Mouse (Mus musculus) left cerebral cortex, adult 18-20 months (tissue): Measurements from ENCODE around the gene Smoc1. TPM values are rescaled to one million over a fixed set of nuclear protein-coding genes. Genes with fewer than 3 reads are reported as not detected.

Experiments used
- DNase-seq, 2 experiments: peaks; one replicate each; pipeline ENCODE4 v3.0.0; 2021 to 2022; ENCODE audit warnings: low spot score in 2 of 2, mixed read lengths in 1 of 2
- long read RNA-seq, 2 experiments: library from polyadenylated mRNA; stranded (forward); transcript quantifications; one replicate each; pipeline ENCODE4 v2.0.0; 2021
- total RNA-seq, 2 experiments: library from RNA; stranded (reverse); gene quantifications; 2 replicates each; pipeline ENCODE4 v1.2.3; 2021

Gene Smoc1
- 10 to 100 TPM in 1 of 2 experiments, 1 to 10 TPM in 1; 7.4 to 10.4 TPM for total RNA-seq
- long read RNA-seq, experiment 1, partial matches to known transcripts = 3 of 5 reads
- long read RNA-seq, experiment 1, other reads (novel, unspliced or antisense) = 1 of 5 reads
- long read RNA-seq, experiment 2, partial matches to known transcripts = 0 of 1 reads
- long read RNA-seq, experiment 2, other reads (novel, unspliced or antisense) = 1 of 1 reads

- DNase-seq = peak; percentile 36 to 39
Measured at GRCm38 (mm10) chr12:81026277-81026994, at the start of gene Smoc1. Gene Smoc1, plus strand, starts transcription at chr12:81026808.

- peak; percentile 78 to 82 for DNase-seq
Measured at GRCm38 (mm10) chr12:80982326-80982725, 44.3 kb upstream of the Smoc1 start.

- no peak for DNase-seq
Measured at GRCm38 (mm10) chr12:80983695-80984094, 42.9 kb upstream of the Smoc1 start.

- no peak for DNase-seq
Measured at GRCm38 (mm10) chr12:80986628-80987027, 40.0 kb upstream of the Smoc1 start.

- DNase-seq = no peak
Measured at GRCm38 (mm10) chr12:80988286-80988685, 38.3 kb upstream of the Smoc1 start.

- no peak for DNase-seq
Measured at GRCm38 (mm10) chr12:80990901-80991445, 35.6 kb upstream of the Smoc1 start.

GRCm38 (mm10) chr12:80991806-80992205, 34.8 kb upstream of the Smoc1 start:
- no peak for DNase-seq

- DNase-seq = no peak
Measured at GRCm38 (mm10) chr12:80992540-80993122, 34.0 kb upstream of the Smoc1 start.

GRCm38 (mm10) chr12:80993773-80994172, 32.8 kb upstream of the Smoc1 start:
- no peak for DNase-seq

GRCm38 (mm10) chr12:80995326-80995725, 31.3 kb upstream of the Smoc1 start:
- no peak for DNase-seq

- no peak for DNase-seq
Measured at GRCm38 (mm10) chr12:80997652-80998051, 29.0 kb upstream of the Smoc1 start.

GRCm38 (mm10) chr12:80998528-80999221, 27.9 kb upstream of the Smoc1 start:
- no peak for DNase-seq

GRCm38 (mm10) chr12:81000924-81001323, 25.7 kb upstream of the Smoc1 start:
- DNase-seq = no peak

GRCm38 (mm10) chr12:81002841-81003635, 23.6 kb upstream of the Smoc1 start:
- no peak for DNase-seq

- DNase-seq = no peak
Measured at GRCm38 (mm10) chr12:81009813-81010212, 16.8 kb upstream of the Smoc1 start.

- no peak for DNase-seq
Measured at GRCm38 (mm10) chr12:81011994-81012393, 14.6 kb upstream of the Smoc1 start.

- DNase-seq = no peak
Measured at GRCm38 (mm10) chr12:81013496-81013895, 13.1 kb upstream of the Smoc1 start.

- no peak for DNase-seq
Measured at GRCm38 (mm10) chr12:81017624-81018023, 9.0 kb upstream of the Smoc1 start.

- no peak for DNase-seq
Measured at GRCm38 (mm10) chr12:81018516-81019279, 7.9 kb upstream of the Smoc1 start.
